Mouse (Mus musculus) testis, adult 2 months (tissue): ENCODE measurements around the gene Morc3.

ENCODE experiments used
- CTCF ChIP-seq: fragments of 200-500 bp; IDR thresholded peaks from 2 replicates; pipeline ENCODE4 v1.5.1; 2012; ENCODE audit warnings: low read depth, mild to moderate bottlenecking, inconsistent platforms, low read length, moderate library complexity; ENCODE audit not compliant: control insufficient read depth, insufficient read depth, insufficient replicate concordance
- POLR2A ChIP-seq: fragments of 200-500 bp; IDR thresholded peaks from 2 replicates; pipeline ENCODE4 v1.6.1; 2012; ENCODE audit warnings: low read depth, mild to moderate bottlenecking, inconsistent platforms, low read length, moderate library complexity; ENCODE audit not compliant: control insufficient read depth

DNA sequence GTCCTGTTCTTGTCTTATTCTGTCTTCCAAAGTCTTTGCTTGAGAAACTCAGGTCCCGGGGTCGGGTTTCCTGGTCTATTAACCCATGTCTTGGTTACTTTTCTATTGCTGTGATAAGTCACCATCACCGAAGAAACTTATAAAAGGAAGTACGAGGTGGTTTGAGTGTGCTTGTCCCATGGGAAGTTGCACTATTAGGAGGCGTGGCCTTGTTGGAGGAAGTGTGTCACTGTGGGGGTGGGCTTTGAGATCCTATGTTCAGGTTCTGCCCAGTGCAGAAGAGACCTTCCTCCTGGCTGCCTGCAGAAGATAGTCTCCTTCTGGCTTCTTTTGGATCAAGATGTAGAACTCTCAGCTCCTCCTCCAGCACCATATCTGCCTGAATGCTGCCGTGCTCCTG, 56.6 kb downstream of the Morc3 start:
- TF ChIP-seq CTCF (no peak), POLR2A (no peak)
